Mouse (Mus musculus) forebrain, embryonic 11.5 days (tissue): ENCODE measurements around the gene Brms1l. TPM values are rescaled to one million over a fixed set of nuclear protein-coding genes. Genes with fewer than 3 reads are reported as not detected.

Experiments used
- ATAC-seq: fragments of 200-750 bp; cut with Nextera tagmentation; replicated peaks from 2 replicates; pipeline ENCODE4 v1.8.0; 2017; ENCODE audit warnings: moderate TSS enrichment; ENCODE audit not compliant: low FRiP score
- DNase-seq: peaks from one replicate; pipeline ENCODE4 v3.0.0-alpha.2; 2017; ENCODE audit warnings: low spot score
- H3K27ac ChIP-seq: fragments of 300-500 bp; sonication (generic); 2 replicates; pipeline ENCODE4 v1.5.1; 2014; ENCODE audit warnings: low read depth, low read length
- H3K27me3 ChIP-seq: fragments of 300-500 bp; sonication (generic); 2 replicates; pipeline ENCODE4 v1.6.1; 2014; ENCODE audit warnings: mild to moderate bottlenecking, low read length, mixed read lengths; ENCODE audit not compliant: control insufficient read depth, insufficient read depth
- H3K36me3 ChIP-seq: fragments of 300-500 bp; sonication (generic); 2 replicates; pipeline ENCODE4 v1.6.1; 2014; ENCODE audit warnings: mild to moderate bottlenecking, low read length, moderate library complexity, mixed read lengths; ENCODE audit not compliant: control insufficient read depth, insufficient read depth
- H3K4me1 ChIP-seq: fragments of 300-500 bp; sonication (generic); replicated peaks from 2 replicates; pipeline ENCODE4 v1.6.1; 2014; ENCODE audit warnings: low read length, mixed read lengths; ENCODE audit not compliant: control insufficient read depth, insufficient read depth
- H3K4me2 ChIP-seq: fragments of 300-500 bp; sonication (generic); 2 replicates; pipeline ENCODE4 v1.6.1; 2014; ENCODE audit warnings: low read depth, mild to moderate bottlenecking, low read length, moderate library complexity, mixed read lengths; ENCODE audit not compliant: severe bottlenecking
- H3K4me3 ChIP-seq: fragments of 300-500 bp; sonication (generic); 2 replicates; pipeline ENCODE4 v1.5.1; 2014; ENCODE audit warnings: low read depth, low read length
- H3K9ac ChIP-seq: fragments of 300-500 bp; sonication (generic); 2 replicates; pipeline ENCODE4 v1.6.1; 2014; ENCODE audit warnings: low read length
- H3K9me3 ChIP-seq: fragments of 300-500 bp; sonication (generic); 2 replicates; pipeline ENCODE4 v1.6.1; 2016; ENCODE audit warnings: low read length, mixed read lengths; ENCODE audit not compliant: control insufficient read depth
- WGBS: fragments of 180-500 bp; shearing (Covaris S2); extraction: QIAGEN DNeasy Blood & Tissue Kit; methylation state at CpG from one replicate; pipeline ENCODE4 v1.1.7; 2014; 5-methylcytosine and 5-hydroxymethylcytosine counted together
- polyA plus RNA-seq: library from polyadenylated mRNA; unstranded; fragments of >200 nt; fragmentation: Nextera tagmentation; extraction: Ambion mirVana; gene quantifications from 2 replicates; pipeline ENCODE4 v1.2.1, GENCODE M21; 2014

Gene Brms1l
- polyA plus RNA-seq, 1 experiment from 2014 or later: 39.1 TPM

DNA sequence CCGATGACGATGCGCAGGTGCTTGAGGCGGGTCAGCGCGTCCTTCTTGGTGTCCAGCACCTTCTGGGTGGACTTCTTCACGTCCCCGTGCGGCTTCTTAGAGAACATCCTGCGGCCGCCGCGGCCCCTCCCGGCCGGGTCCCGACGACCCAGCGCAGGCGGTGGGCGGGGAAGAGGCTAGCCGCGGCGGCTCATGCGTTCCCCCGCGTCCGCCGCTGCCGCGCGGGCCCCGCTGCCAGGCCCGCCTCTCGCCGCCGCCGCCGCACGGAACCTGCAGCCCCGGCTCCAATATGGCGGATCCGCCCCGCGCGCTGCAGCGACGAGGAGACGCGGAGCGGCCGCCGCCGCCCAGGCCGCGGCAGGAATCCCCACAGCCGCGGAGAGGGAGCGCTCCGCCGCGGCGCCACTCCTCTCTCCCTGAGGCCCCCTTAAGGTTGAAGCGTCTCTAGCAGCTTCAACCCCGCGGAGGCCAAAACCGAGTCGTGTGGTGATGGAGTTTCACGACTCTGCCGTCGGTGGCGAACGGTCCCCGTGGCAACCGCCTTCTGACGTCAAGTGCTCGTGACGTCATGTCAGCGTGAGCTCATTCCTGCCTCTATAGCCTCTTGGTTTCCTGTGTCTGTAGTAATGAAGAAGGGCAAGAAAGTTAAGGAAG is 15.3 kb upstream of the Brms1l start, which contains the start of gene Ralgapa1:
Gene Ralgapa1, minus strand, starts transcription at position 507 of the 654 bp plus-strand sequence.
- Histone ChIP-seq H3K27me3 (no peaks in the 10 kb centered on the region), H3K36me3 (no peaks in the 10 kb centered on the region)
- 0% methylated on average over 72 of the region's 78 CpGs for WGBS

DNA sequence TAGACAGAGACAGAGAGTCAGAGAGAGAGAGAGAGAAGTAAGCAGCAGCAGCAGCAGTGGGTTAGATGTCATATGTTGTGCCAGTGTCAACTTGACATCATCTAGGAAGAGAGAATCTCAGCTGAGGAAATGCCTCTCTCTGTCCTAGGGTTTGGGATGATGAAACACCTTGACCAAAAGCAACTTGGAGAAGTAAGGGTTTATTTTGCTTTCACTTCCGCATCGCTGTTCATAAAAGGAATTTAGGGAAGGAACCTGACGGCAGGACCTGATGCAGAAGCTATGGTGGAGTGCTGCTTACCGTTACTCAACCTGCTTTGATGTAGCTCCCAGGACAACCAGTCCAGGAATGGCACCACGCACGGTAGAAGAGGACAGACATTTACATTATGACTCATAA is 12.1 kb upstream of the Brms1l start:
- ATAC-seq (no peak), DNase-seq (no peak)
- Histone ChIP-seq H3K27ac (no peak overlapping the region), H3K4me3 (no peak overlapping the region), H3K4me1 (no peaks in the 10 kb centered on the region), H3K4me2 (no peak overlapping the region), H3K9me3 (no peaks in the 10 kb centered on the region), H3K36me3 (no peaks in the 10 kb centered on the region), H3K9ac (no peak overlapping the region), H3K27me3 (no peaks in the 10 kb centered on the region)
- WGBS: 87% methylated on average over 6 of the region's 6 CpGs

More for the DNA sequence above, 15.3 kb upstream of the Brms1l start, which contains the start of gene Ralgapa1:
- Histone ChIP-seq H3K27ac (peak within 1 kb of the TSS; percentile 90), H3K4me1 (no peaks in the 10 kb centered on the region), H3K9me3 (no peaks in the 10 kb centered on the region), H3K9ac (peak within 1 kb of the TSS; percentile 90), H3K4me3 (peak within 1 kb of the TSS; percentile 91), H3K4me2 (peak within 1 kb of the TSS; percentile 81)
- DNase-seq: peak; percentile 95
- peak; percentile 95 for ATAC-seq

DNA sequence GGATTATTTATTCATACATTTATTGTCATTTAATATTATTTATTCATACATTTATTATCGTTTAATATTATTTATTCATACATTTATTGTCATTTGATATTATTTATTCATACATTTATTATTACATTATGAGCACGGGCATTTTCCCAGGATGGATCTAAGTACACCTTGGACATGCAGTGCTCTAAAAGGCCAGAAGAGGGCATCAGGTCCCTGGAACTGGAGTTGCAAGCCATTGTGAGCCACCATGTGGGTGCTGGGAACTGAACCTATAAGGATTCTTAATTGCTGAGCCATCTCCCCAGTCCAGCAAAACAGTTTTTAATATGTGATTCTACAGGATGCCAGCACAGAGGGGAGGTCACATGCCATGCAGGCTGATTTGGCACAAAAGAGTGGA is 10.6 kb upstream of the Brms1l start:
- DNase-seq (no peak), ATAC-seq (no peak)
- H3K4me1 ChIP-seq: no peaks in the 10 kb centered on the region
- H3K9me3 ChIP-seq: no peaks in the 10 kb centered on the region
- 79% methylated on average over 2 of the region's 2 CpGs for WGBS
- no peak overlapping the region for H3K4me3 ChIP-seq
- H3K4me2 ChIP-seq: no peak overlapping the region
- H3K9ac ChIP-seq: no peak overlapping the region
- H3K27me3 ChIP-seq: no peaks in the 10 kb centered on the region
- no peak overlapping the region for H3K27ac ChIP-seq
- no peaks in the 10 kb centered on the region for H3K36me3 ChIP-seq

DNA sequence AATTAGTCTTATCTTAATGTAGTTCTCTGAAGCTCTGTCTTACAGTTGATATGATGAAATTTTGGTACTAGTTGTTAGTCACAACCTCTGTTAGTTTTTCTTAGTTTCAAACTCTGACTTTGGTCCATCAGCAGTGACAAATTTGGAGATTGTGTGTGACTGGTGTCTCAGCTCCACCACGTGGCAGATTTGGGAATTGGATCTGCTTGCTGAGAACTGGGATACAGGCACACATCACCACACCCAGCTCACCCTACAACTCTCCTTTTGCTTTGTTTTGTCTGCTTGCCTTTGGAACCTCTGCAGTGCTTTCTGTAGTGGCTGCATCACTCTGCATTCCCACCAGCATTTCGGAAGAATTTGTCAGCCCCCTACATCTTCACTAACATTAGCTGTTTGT is 5.0 kb upstream of the Brms1l start:
- no peak overlapping the region for H3K4me2 ChIP-seq
- H3K9ac ChIP-seq: no peak overlapping the region
- WGBS: 15% methylated on average over 2 of the region's 2 CpGs
- H3K36me3 ChIP-seq: no peaks in the 10 kb centered on the region
- no peaks in the 10 kb centered on the region for H3K27me3 ChIP-seq
- no peak overlapping the region for H3K27ac ChIP-seq
- ATAC-seq (no peak), DNase-seq (peak; percentile 71)
- no peaks in the 10 kb centered on the region for H3K4me1 ChIP-seq
- no peaks in the 10 kb centered on the region for H3K9me3 ChIP-seq
- H3K4me3 ChIP-seq: no peak overlapping the region

DNA sequence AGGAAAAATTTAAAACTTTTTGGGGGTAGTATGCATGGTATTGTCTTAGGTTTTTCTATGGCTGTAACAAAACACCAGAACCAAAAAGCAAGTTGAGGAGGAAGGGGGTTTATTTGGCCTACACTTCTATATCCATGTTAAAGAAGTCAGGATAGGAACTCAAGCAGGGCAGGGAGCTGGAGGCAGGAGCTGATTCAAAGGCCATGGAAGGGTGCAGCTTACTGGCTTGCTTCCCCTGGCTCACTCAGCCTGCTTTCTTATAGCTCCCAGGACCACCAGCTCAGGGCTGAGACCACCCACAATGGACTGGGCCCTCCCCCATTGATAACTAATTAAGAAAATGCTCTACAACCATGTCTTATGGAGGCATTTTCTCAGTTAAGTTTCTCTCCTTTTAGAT is 3.2 kb upstream of the Brms1l start:
- ATAC-seq (no peak), DNase-seq (no peak)

DNA sequence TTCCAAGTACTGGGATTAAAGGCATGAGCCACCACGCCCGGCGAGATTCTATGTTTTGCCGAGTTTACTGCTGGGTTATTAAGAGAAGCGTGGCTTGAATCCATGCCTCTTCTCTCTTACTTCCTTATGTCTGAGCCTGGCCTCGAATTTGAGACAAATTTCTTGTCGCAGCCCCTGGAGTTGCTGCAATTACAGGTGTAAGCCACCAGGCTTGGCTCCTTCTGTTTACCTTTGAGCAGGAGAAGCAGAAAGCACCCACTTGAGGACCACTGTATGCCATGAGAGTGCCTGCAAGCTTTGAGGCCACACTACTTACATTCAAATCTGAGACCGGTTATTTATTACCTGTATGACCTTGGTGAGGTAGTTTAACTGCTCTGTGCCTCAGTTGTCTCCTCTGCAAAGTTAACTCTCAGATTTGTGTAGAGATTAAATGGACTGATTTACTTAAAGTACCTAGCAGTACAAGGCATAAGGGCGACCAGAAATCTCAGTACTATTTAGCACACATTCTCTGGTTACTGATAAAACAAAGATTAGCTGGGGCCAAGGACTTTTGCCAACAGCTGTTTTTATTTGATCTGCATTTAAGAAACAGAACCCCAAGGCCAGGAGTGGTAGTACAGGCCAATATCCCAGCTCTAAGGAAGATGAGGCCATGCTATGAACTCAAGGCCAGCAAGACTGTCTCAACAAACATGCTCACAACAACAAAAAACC is 2.1 kb upstream of the Brms1l start:
- H3K9ac ChIP-seq: no peak overlapping the region
- no peaks in the 10 kb centered on the region for H3K36me3 ChIP-seq
- ATAC-seq (no peak), DNase-seq (no peak)
- H3K4me3 ChIP-seq: no peak overlapping the region
- H3K27me3 ChIP-seq: no peaks in the 10 kb centered on the region
- no peak overlapping the region for H3K4me2 ChIP-seq
- 70% methylated on average over 9 of the region's 9 CpGs for WGBS
- no peak overlapping the region for H3K27ac ChIP-seq
- no peaks in the 10 kb centered on the region for H3K9me3 ChIP-seq
- H3K4me1 ChIP-seq: no peaks in the 10 kb centered on the region

More for the DNA sequence above, 3.2 kb upstream of the Brms1l start:
- Histone ChIP-seq H3K27ac (no peak overlapping the region), H3K27me3 (no peaks in the 10 kb centered on the region), H3K36me3 (no peaks in the 10 kb centered on the region), H3K4me2 (no peak overlapping the region), H3K4me3 (no peak overlapping the region), H3K4me1 (no peaks in the 10 kb centered on the region), H3K9me3 (no peaks in the 10 kb centered on the region), H3K9ac (no peak overlapping the region)

DNA sequence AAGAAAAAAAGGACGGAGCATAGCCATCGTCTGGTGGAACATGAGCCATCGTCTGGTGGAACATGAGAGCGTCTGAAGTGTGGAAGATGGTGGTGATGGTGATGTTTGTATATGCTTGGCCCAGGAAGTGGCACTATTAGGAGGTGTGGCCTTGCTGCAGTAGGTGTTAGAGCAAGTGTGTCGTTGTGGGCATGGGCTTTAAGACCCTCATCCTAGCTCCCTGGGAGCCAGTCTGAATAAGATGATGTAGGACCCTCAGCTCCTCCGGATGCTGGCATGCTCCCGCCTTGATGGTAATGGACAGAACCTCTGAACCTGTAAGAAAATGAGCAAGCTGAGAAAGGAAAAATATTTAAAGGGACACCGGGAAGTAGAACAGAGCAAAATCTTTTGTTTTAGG is 1.2 kb upstream of the Brms1l start:
- Histone ChIP-seq H3K4me3 (no peak overlapping the region), H3K9me3 (no peaks in the 10 kb centered on the region), H3K27ac (no peak overlapping the region), H3K36me3 (no peaks in the 10 kb centered on the region), H3K4me2 (no peak overlapping the region), H3K4me1 (no peaks in the 10 kb centered on the region), H3K27me3 (no peaks in the 10 kb centered on the region), H3K9ac (no peak overlapping the region)
- ATAC-seq (no peak), DNase-seq (no peak)
- 89% methylated on average over 8 of the region's 8 CpGs for WGBS

DNA sequence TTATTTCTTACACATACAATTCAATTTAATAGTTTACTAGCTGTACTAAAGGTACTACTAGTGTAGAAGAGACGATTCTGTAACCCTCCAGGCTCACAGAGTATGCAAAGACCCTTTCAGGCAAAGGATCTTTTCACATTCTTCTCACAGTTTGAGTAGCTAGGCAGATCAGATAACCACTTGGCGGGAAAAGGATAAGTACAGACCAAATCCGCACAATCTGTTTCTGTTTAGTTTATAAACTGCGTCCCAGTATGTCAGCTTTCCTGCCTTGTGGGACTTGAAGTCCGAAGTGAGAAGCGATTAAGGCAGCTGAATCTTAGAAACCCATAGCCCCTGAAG is 296 bp upstream of the Brms1l start:
- peak overlapping the region; percentile 51 for H3K4me2 ChIP-seq
- H3K4me1 ChIP-seq: no peaks in the 10 kb centered on the region
- H3K27ac ChIP-seq: no peak overlapping the region
- no peaks in the 10 kb centered on the region for H3K9me3 ChIP-seq
- ATAC-seq (no peak), DNase-seq (no peak)
- 2% methylated on average over 6 of the region's 6 CpGs for WGBS
- H3K36me3 ChIP-seq: no peaks in the 10 kb centered on the region
- peak overlapping the region; percentile 78 for H3K4me3 ChIP-seq
- peak overlapping the region; percentile 39 for H3K9ac ChIP-seq
- no peaks in the 10 kb centered on the region for H3K27me3 ChIP-seq

DNA sequence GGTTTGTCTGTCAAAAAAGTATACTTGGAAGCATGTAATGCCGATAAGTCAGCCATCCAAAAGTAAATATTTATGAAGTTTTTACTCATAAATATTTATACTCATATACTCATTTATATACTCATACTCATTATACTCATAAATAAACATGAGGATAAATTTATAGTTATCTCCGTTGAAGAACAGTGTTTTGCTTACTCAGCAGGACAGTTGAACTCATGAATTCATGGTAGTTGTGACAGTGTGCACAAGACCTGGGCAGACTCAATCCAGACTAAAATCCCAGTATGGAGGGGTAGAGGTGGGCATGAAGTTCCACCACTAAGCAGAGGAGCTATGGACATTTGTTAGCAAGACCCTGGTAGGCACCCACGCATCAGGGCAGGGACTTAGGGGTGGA is 1.4 kb downstream of the Brms1l start:
- no peaks in the 10 kb centered on the region for H3K36me3 ChIP-seq
- 86% methylated on average over 3 of the region's 3 CpGs for WGBS
- peak overlapping the region; percentile 70; the same call in 1 of the 2 replicates for H3K4me2 ChIP-seq
- peak overlapping the region; percentile 78 for H3K4me3 ChIP-seq
- H3K27me3 ChIP-seq: no peaks in the 10 kb centered on the region
- DNase-seq (no peak), ATAC-seq (no peak)
- no peak overlapping the region for H3K27ac ChIP-seq
- H3K9me3 ChIP-seq: no peaks in the 10 kb centered on the region
- no peak overlapping the region for H3K9ac ChIP-seq
- no peaks in the 10 kb centered on the region for H3K4me1 ChIP-seq
